Mouse (Mus musculus) lung, embryonic 15.5 days (tissue): ENCODE measurements at regions not wholly inside any gene's neighbourhood (a gene's known extent, or its start where the extent isn't known, plus 50 kb on each side); places are given as distances from the start of the nearest gene placed in this dataset.

Experiments used
- ATAC-seq: fragments of 200-750 bp; cut with Nextera tagmentation; 2 replicates; pipeline ENCODE4 v1.8.0; 2017; ENCODE audit warnings: moderate number of reproducible peaks, borderline replicate concordance; ENCODE audit not compliant: low FRiP score, low TSS enrichment; ENCODE audit errors: extremely low read depth
- H3K27ac ChIP-seq: fragments of 300-500 bp; sonication (generic); 2 replicates; pipeline ENCODE4 v1.5.1; 2015; ENCODE audit warnings: moderate library complexity, mild to moderate bottlenecking, inconsistent platforms
- H3K27me3 ChIP-seq: fragments of 300-500 bp; sonication (generic); 2 replicates; pipeline ENCODE4 v1.6.1; 2015; ENCODE audit warnings: inconsistent platforms
- H3K36me3 ChIP-seq: fragments of 300-500 bp; sonication (generic); 2 replicates; pipeline ENCODE4 v1.6.1; 2015; ENCODE audit warnings: inconsistent platforms
- H3K4me1 ChIP-seq: fragments of 300-500 bp; sonication (generic); 2 replicates; pipeline ENCODE4 v1.6.1; 2015; ENCODE audit warnings: inconsistent platforms
- H3K4me2 ChIP-seq: fragments of 300-500 bp; sonication (generic); 2 replicates; pipeline ENCODE4 v1.6.1; 2015; ENCODE audit warnings: inconsistent platforms, mild to moderate bottlenecking, moderate library complexity
- H3K4me3 ChIP-seq: fragments of 300-500 bp; sonication (generic); 2 replicates; pipeline ENCODE4 v1.5.1; 2015; ENCODE audit warnings: mild to moderate bottlenecking, inconsistent platforms
- H3K9ac ChIP-seq: fragments of 300-500 bp; sonication (generic); 2 replicates; pipeline ENCODE4 v1.6.1; 2015; ENCODE audit warnings: inconsistent platforms
- H3K9me3 ChIP-seq: fragments of 300-500 bp; sonication (generic); 2 replicates; pipeline ENCODE4 v1.6.1; 2016; ENCODE audit warnings: inconsistent platforms
- WGBS: fragments of 180-500 bp; shearing (Covaris S2); methylation state at CpG from one replicate; pipeline ENCODE4 v1.1.7; 2015; 5-methylcytosine and 5-hydroxymethylcytosine counted together

DNA sequence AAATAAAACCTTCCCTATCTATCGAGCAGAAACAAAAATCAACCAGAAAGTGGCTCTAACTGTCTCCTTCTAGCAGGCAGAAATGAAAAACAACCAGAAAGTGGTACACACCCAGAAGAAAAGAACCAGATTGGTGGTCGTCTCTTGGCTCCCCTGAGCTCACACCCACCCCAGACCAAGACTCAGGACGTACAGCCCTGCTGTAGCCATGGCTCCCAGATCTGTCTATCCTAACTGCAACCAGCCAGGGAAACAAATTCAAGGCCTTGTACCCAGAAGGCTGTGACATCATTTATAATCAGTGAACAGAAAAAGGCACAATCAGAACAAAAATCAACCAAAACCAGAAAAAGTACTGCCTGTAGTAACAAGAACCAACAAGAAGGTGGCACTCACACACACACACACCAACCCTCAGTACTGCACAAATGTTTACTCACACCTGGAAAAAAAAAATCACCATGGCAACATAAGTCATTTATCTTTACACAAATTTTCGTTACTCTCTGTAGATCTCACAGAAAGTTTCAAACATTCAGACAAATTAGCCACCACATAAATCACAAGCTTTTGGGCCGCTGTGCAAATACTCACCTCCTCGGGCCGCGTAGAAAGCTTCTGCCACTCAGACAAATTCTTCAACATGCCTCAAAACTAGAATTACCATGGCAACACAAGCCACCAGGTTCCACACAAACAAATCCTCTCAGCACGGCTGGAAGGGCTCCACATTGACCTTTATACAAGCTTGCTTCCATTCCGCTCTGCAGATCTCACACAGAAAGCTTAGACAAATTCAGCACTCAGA is 85.1 kb upstream of the Smlr1 start:
- Histone ChIP-seq H3K36me3 (no peaks in the 10 kb centered on the region), H3K27ac (peak overlapping the region; percentile 15; the same call in 1 of the 2 replicates), H3K4me2 (peak overlapping the region; percentile 39), H3K9me3 (no peaks in the 10 kb centered on the region), H3K27me3 (no peaks in the 10 kb centered on the region), H3K9ac (no peak overlapping the region), H3K4me1 (peaks cover 10% of the 10 kb centered on the region; the same call in 1 of the 2 replicates), H3K4me3 (no peak overlapping the region)
- 20% methylated on average over 10 of the region's 10 CpGs for WGBS
- ATAC-seq = no peak

DNA sequence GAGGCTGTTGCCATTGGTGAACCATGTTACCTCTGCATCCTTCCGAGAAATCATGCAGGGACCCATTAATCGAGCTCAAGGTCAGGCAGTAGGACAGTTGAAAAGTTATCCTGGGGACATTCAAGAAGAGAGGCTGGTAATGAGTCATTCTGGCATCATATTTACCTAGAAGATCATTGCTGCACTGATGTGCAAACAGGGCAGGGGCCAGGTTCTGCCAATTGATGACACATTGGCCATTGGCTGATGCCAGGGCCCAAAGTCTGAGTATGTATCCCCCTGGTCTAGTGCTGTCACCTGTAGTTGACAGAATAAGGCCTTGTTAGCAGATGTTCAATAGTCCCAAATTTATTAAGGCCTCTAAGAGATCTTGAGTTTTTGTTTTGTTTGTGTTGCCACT is 83.6 kb upstream of the Smlr1 start:
- Histone ChIP-seq H3K27ac (no peak overlapping the region), H3K27me3 (no peaks in the 10 kb centered on the region), H3K9ac (no peak overlapping the region), H3K9me3 (no peaks in the 10 kb centered on the region), H3K4me2 (no peak overlapping the region), H3K4me1 (peaks cover 10% of the 10 kb centered on the region; the same call in 1 of the 2 replicates), H3K36me3 (no peaks in the 10 kb centered on the region), H3K4me3 (no peak overlapping the region)
- 90% methylated on average over 2 of the region's 2 CpGs for WGBS
- ATAC-seq = no peak

DNA sequence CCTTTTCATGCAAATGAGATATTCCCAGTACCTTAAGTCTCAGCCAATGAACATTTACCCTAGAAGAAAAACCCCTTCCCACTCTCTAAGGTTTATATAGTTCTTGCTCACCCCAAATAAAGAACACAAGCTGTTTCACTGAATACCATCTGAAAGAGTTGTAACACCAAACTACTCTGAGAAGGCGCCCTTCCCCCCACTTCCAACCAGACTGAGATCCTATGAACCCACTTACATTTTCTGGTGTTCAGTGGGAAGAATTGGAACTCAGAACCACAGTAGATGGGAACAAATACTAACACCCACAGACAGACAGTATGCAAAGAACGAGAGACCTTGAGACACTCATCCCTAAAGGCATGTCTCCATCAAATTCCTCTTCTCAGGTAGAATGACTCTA is 65.4 kb upstream of the Smlr1 start:
- ATAC-seq = no peak

DNA sequence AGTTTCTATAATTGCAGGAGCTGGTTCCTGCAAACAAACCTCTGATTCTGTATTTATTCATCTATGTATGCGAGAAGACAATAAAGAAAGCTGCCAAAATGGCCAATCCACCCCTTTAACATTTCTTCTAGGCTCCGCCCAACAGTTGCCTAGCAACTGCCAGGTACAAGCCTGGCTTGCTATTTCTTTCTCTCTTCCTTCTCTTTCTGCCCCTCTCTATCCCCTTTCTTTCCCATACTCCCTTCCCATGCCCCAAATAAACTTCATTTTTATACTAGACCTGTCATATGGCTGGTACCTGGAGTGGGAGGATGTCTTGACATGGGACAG is 53.2 kb upstream of the Smlr1 start:
- H3K4me1 ChIP-seq = no peaks in the 10 kb centered on the region
- WGBS = 90% methylated on average over 2 of the region's 2 CpGs
- H3K9me3 ChIP-seq = no peaks in the 10 kb centered on the region
- ATAC-seq = no peak
- no peak overlapping the region for H3K4me3 ChIP-seq
- no peak overlapping the region for H3K9ac ChIP-seq
- no peak overlapping the region for H3K27ac ChIP-seq
- H3K36me3 ChIP-seq = no peaks in the 10 kb centered on the region
- H3K4me2 ChIP-seq = no peak overlapping the region
- no peaks in the 10 kb centered on the region for H3K27me3 ChIP-seq

More for the DNA sequence above, 65.4 kb upstream of the Smlr1 start:
- no peaks in the 10 kb centered on the region for H3K27me3 ChIP-seq
- no peaks in the 10 kb centered on the region for H3K4me1 ChIP-seq
- WGBS = 81% methylated on average over 2 of the region's 2 CpGs
- no peaks in the 10 kb centered on the region for H3K36me3 ChIP-seq
- H3K9me3 ChIP-seq = no peaks in the 10 kb centered on the region
- no peak overlapping the region for H3K4me3 ChIP-seq
- H3K27ac ChIP-seq = no peak overlapping the region
- no peak overlapping the region for H3K4me2 ChIP-seq
- no peak overlapping the region for H3K9ac ChIP-seq

DNA sequence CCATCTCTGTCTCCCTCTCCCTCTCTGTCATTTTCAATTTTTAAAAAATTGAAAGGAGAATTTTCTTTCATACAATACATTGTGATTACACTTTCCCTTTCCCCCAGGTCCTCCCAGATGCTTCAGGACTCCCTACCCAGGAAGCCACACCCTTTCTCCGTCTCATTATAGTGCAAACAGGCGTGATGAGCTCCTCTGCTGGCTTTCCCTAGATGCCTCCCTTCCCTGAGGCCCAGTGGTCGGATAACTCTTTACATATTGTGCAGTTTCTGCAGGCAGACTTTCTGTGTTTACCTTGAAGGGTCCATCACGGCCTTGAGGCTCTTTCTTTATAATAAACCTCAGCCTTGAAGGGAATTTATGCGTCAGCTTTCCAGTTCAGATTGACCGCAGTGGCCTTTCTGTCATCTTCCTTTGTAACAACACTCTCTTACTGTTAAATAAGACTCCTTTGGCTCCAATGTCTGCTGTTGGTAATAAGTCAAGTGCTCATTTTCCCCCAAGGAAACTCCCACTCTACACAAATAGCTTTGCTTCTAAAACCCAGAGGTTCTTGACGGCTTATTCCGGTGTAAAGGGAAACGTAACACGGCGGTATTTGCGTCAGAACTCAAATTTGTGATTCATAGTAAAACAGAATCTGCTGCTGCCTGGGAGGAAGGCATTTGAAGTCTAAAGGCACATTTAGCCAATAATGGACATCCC is 52.7 kb upstream of the Smlr1 start:
- H3K36me3 ChIP-seq = no peaks in the 10 kb centered on the region
- H3K9me3 ChIP-seq = no peaks in the 10 kb centered on the region
- WGBS = 61% methylated on average over 12 of the region's 12 CpGs
- no peak overlapping the region for H3K4me3 ChIP-seq
- ATAC-seq = no peak
- H3K27me3 ChIP-seq = no peaks in the 10 kb centered on the region
- no peak overlapping the region for H3K9ac ChIP-seq
- no peak overlapping the region for H3K4me2 ChIP-seq
- no peak overlapping the region for H3K27ac ChIP-seq
- H3K4me1 ChIP-seq = no peaks in the 10 kb centered on the region
